Mouse (Mus musculus): ENCODE results near the gene Capn2. TPM values are rescaled to one million over a fixed set of nuclear protein-coding genes. Genes with fewer than 3 reads are reported as not detected.

The Capn2 gene
- total RNA-seq, 2 experiments from 2014 or later, result 79.2 to 87.6 TPM

DNA sequence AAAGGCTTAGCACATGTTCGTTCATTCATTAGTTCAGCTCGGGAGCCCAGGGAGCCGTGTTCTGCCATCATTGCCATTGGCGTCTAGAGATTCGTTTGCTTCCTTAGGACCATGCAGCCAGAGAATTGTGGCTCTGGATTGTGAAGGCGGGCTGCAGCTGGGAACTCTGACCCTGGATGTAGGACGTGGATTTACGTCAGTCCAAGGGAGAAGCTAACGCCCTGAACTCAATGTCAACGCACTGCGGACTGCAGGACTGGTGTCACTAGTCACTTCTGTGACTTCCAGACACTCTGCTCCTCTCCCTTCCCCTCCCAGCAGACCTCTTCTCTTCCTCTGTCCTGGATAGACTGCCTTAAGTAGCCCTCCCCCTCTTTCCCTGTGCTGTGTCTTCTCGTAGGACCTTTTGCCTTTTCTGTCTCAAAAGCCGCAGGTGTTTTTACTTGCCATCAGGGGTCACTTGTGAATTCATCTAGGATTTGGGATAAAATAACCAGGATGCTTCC is 9.9 kb upstream of the Capn2 start:
- DNase-seq, result no peak

DNA sequence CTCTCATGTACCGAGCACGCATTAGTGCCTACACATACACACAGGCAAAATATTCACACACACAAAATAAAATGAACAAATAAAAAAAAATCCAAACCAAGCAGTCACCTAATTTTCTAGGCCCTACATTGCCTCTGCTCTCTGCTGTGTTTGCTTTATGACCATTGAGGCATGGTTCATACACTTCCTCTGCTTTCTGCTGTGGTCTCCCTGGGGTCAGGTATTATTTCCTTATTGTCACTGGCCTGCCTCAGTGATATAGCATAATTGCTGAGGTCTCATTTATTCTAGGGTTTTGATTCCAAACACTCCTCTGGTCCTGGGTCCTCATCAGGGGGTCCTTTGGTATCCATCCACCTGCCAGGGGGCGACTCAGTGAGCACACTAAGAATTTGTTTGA is 8.2 kb upstream of the Capn2 start:
- no peak for DNase-seq

DNA sequence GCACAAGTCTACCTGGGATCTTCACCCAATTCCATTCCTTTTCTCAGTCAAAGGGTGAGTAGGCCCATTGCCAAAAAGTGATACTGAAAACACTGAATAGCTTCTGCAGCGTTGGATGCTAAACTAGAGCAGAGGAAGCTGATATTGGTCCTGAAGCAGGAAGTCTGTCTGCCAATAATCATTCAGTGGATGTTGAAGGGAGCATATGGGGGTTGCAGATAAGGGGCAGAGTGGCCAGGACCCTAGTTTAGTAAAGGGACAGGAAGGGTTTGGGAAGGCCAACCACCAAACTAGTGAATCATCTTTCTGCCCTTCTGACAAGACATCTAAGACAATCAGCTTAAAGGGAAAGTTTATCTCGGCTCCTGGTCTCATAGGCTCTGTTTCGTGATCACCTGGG is 6.3 kb upstream of the Capn2 start:
- no peak for DNase-seq

DNA sequence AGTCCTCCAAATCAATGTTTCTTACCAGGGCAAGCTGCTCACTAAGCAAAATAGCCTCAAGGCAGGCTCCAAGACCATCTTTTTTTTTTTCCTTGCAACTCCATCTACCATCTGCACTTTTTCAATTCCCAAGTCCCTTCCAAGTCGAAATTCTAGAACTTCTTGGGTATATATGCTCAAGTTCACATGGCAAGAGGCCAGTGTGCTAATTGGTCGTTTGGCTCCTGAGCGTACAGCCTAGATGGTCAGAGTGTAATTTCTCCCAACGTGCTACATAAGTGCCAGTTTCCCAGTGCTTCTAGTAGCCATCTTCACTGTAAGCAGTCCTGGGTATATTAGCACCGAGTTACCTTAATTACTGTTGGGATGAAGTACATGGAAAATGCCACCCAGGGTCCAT is 5.6 kb upstream of the Capn2 start:
- no peak for DNase-seq

DNA sequence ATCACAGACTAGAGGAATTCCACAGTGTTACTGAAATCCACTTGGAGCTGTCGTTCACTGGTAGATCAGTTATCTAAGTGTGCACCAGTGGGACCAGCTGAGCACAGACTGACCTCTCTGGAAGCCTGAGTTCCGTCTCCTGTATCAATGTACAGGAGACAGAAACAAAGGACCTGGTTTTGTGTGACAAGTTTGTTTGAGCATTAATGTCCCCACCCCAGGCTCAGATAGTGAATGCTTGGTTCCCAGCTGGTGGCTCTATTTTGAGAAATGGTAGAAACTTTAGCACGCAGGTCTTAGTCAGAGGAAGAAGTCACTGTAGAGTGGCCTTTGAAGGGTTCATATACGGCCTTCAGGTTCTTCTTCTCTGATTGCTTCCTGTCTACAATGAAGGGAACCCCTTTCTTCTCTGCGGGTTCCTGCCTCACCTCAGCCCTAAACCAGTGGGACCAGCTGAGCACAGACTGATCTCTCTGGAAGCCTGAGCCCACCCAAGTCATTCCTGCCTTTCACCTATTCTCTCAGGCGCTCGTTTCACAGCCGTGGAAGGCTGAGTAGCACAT is 3.6 kb upstream of the Capn2 start:
- DNase-seq, result no peak

DNA sequence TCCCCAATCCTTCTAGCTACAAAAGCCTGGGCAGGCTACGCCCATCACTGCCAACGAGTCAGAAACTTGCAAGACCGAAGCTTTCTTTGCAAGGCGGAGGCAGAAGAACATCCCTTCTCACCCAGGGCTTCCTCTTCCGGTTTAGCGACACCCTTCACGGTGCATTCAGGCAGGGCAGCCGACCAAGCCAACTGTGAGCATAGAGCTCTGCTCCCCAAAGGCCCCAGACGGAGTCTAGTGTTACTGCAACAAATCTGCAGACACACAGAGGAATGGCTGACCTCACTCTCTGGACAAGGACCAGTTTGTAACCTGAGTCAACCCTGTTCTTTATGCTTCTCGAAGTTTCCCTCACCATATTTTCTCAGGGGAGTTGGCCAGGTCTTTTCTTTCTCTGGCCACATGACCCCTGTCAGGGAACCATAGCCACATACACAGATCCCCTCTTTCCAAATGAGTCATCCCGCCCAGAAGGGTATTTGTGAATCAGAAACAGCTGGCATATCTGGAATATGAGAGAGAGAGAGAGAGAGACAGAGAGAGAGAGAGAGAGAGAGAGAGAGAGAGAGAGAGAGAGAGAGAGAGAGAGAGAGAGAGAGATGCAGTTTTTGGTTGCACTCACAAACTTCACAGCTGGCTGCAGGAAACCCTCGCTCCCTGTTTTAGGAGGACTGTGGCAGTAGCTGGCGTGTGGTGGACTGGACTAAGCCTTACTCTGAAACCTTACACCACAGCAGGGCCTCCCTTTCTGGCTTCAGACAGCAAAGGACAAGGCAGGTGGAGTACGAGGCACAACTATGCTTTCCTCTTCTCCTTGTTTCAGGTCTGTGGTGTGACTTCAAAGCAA is 2.9 kb upstream of the Capn2 start:
- DNase-seq, result peak; percentile 79

DNA sequence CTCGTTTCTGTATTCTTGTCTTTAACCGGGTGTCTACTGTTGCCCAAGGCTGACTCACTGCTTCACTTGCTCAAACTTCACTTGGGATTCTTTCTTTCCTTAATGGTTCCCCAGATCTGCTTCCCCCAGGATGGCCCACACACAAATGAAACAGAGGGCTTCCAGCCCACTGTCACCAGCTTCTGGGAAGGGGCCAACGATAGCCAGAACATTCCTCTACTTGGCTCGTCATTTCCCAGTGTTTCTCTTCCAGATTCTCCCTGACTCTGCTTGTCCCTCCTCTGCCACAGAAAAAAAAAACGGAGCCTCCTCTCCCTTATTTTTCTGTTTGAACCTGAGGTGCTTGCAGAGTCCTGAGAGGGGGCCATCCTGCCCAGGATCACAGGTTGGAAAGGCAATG is 1.9 kb upstream of the Capn2 start:
- peak; percentile 27 for DNase-seq

DNA sequence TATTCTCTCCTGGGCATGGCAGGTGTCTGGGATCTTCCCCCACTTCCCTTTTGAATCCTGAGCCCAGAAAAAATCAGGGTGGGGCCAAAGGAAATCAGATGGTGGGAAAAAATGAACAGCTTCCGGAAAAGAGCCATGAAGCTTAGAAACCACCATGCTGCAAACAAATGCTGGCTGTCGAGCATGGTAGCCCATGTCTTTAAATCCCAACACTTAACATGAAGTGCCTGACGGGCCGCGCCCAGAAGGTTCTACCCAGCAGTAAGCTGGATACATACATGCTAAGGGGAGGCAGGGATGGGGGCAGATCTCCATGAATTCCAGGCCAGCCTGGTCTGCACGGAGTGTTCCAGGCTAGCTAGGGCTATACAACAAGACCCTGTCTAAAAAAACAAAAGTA is 1.4 kb upstream of the Capn2 start:
- no peak for DNase-seq

DNA sequence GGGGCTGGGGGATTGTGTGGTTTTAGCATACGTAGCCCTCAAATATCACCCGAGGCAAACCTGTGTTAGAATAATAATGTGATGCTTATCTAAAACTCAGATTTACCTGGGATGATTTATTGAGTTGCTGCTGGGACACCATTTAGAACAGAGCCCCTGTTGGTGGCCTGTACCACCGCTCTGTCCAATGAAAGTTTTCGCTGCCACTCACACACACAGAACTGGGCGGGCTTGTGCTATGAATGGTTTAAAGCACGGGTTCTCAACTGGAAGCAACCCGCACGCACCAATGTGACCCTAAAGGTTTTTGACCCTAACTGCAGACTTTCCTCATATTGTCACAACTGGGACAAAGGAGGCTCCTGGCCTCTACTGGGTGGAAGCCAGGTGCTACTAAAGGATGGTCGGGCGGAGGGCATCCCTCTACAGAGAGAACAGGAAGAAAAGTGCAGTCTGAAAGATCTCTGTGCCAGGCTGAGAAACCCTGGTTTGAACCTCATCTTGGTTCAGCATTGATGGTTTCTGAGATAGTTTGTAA is 804 bp upstream of the Capn2 start:
- no peak for DNase-seq

DNA sequence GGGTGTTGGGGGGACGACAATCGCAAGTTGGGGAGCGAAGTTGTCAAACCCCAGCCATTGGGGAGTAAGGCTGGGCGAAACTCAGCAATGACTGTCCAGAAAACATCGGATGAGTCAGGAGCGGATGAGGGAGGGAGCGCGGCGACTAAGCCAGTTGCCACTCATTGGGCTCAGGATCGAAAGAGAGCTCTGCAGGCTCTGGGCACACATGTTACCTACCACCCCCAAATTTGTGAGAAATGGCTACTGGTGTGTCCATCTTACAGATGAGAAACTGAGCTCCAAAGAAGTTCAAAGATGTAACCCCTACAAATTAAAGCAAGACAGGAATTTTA is 236 bp upstream of the Capn2 start:
- no peak for DNase-seq

DNA sequence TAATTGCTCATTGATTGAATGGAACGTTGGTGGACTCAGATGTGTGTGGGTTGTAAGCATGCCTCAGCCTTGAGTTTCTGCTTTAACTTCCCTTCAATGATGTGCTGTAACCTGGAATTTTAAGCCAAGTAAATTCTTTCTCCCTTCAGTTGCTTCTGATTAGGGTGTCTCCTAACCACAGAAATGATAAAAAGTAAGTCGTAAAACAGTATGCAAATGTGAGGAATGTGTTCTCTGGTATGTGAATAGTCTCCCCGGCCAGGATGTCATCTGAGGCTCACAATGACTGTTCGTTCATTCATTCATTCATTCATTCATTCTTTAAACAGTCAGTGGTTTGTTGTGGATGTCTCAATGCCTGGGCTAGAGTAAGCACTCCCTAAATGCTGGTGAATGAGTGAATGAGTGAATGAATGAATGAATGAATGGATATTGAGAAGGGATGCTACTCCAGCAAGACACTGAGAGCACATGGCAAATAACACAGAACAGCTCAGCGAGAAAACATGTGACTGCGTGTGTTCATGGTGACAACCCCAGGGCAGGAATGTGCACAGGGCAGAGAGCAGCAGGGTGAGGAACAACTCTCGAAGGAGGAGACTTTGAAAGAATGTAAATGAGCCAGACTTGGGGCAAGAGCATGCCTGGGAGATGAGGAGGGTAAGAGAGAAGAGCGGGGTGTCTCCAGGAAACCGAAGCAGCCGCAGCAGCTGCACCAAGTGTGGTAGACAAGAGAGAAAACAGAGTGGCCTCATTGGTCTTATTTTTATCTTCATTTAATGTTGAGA is 2.4 kb downstream of the Capn2 start:
- DNase-seq, result no peak

DNA sequence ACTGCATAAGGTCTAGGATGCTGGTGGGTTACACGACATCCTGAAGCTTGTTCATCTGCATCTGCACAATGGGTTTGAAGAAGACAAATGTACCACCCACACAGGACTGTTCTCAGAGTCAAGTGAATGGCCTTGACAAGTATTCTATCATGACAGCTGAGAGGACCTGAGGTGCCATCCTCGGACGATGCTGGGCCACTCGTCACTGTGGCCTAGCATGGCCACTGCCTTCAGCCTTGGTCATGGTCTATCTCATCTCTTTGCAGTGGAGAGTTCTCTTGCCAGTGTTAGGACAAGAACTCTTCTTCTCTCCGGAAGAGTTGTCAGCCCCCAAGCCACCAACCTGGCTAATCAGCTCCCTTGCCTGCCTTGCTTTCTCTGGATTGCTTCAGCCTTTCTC is 3.7 kb downstream of the Capn2 start:
- no peak for DNase-seq

DNA sequence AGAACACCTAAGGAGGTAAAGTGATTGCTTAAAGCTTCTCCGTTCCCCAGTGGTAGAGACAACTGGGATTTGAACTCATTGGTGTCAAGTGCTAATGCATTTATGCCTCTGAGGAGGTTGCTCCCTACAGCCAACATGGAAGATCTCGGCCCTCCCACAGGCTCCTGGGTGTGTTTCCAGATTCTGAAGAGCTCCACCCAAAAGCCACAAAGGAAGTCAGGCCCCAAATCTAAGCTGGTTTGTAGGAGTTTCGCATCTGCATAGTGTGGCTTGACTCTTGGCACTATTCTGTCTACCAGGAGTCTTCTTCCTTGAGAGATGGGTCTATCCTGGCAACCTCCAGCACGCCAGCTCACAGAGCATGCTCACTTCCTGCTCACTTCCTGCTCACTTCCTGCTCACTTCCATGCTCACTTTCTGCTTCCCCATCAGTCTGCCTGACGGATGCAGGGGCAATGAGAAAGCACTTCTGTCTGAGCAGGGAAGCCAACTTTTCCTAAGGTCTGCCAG is 4.5 kb downstream of the Capn2 start:
- no peak for DNase-seq

DNA sequence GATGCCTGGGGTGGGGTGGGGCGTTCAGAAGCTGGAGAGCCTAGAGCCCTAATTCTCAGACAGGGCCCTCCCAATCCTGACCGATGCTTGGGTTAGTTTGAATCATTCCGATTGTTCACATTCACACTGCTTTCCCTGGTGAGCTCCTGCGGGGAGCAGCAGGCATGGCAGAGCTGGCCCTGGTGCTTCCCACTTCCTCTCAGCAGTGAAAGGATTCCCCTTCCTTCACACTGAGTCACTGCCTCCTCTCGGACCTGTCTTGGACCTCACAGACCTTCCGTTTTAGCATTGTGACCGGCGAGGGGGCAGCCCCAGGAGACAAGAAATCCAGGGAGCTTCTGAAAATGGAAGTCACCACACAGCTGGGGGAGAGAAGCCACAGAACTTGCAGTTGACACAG is 5.6 kb downstream of the Capn2 start:
- DNase-seq, result no peak

DNA sequence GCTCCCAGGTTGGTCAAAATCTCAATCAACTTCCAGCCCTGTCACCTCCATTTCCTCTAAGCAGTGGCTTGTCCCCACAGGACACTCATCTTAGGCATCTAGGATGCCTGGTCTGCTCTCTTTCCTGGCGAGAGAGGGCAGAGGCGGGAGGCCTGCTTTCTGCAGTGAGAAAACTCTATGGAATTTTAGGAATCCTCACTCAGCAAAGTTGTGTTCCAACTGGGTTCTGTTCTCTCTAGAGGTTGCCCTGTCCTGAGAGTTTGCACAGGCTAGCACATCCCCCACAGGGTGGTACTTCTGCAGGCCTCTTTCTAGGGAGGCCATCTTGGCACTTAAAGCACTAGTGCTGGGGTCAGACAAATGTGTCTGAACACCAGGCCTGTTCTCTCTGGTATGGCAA is 6.3 kb downstream of the Capn2 start:
- no peak for DNase-seq

DNA sequence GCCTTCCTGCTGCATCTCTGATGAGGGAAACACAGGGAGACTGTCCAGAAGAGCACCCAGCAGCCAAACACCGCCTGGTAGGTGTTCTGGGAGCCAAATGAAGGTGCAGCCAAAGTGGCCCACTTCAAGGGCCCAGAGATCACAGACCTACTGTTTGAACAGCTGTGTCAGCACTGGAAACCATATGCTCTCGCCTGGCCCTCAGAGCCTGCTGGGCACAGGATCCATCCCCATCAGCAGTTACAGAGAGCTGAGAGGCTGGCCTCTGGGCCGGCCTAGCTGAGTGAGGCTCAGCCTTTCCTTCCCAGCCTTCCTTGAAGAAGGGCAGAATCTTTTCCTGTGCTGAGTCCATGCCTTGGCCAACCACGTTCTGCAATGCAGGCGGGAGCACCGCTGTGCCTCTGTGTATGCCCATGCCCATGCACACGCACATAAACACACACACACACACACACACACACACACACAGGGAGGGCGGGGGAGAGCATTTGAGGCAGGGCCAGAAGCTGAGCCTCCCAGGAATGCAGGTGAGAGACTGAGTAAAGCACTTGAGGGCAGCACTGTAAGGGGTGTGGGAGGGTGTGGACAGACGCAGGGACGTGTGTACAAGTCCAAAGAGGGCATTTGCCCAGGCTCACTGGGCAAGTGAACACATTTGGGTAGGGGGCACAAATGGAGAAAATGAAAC is 8.2 kb downstream of the Capn2 start:
- no peak for DNase-seq

DNA sequence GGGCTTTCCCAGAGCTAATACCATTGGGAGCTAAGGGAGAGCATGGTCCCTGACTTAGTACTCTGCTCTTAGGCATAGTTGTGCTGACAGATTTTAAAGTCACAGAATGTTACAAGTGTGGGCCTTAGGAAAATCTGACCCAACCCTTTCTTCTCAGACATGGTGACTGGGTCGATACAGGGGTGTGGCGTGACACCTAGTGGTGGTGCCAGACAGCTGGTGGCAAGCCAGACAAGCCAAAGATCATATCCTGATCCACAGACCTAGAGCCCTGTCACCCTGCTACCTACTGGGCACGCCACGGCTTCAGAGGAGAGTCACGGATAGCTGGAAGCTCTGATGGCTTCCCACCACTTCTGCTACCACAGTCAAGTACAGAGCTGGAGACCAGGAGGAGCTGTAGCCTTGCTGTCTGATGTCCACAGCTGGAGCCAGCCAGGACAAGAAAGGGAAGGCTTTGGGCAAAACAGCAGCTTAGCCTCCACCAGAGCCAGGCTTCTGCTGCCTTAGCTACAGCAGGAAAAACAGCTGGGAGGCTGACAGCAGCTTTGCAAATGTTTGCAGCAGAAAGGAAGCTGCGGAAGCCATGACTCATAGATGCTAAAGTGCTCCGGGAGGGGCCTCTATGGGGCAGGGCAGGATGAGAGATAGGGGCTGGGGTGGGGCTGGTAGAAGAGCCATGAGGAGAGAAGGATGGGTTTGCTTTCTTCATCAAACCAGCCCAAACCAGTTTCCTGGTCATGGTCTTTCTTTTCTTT is 11.0 kb downstream of the Capn2 start:
- DNase-seq, result peak; percentile 44

DNA sequence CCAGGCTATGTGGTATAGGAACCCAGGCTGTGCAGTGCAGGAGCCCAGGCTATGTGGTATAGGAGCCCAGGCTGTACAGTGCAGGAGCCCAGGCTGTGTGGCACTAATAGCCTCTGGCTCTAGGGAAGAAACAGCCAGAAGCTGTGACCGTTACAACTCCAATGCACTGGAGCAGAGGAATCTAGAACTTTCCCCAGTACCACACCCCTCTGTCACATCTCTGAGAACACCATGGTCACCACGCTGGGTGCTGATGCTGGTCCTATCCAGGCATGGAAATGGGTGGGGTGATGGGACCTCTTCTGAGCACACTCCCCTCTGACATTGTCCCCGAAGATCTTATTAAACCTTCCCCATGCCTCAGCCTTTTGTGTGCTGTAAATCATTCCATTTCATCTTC is 12.1 kb downstream of the Capn2 start:
- DNase-seq, result no peak

DNA sequence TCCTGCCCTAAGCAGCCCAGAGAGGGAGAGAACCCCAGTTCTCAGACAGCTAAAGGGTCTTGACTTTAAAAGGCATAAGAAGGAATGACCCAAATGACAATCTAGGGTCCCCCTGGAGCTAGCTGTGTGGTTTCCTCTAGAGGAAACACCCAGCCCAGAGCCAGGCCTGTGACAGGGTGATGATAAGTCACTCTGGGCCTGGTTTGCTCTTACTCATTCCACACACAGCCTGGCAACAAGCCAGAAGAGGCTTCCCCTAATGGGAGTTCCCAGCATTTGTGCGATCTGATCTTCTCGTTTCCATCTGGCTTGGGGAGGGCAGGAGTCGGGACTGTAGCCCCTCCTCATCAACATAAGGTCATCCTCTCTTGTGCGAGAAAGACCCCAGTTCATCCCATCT is 13.2 kb downstream of the Capn2 start:
- DNase-seq, result peak; percentile 70

DNA sequence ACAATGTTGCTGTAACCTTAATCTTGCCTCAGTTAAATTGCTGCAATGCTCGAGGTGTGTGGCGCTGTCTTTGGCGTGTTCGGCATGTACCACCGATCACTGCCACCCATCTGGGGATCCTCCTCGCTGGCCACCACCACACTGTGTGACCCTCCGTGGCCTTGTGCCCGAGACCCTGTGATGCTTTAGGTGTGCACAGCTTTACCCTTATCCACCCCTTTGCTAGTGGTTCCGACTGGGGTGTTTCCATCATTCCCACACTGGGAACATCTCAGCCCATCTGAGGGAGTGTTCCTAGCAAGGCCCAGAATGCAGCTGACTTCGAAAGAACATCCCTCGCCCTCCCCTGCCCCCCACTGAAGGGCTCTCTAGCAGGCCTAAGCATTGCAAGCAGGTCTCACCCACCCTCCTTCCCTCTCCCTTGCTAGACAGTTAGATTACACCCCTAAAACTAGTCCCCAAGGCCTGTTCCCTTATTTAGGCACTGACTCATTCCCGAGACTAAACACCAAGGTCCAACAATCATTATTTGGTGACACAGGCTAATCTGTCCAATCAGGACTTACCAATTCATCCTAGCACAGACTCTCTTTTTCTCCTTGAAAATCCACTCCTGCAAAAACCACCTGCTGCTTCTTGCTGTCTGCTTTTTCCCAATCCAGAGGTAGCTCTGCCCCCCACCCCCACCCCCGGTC is 14.1 kb downstream of the Capn2 start:
- DNase-seq, result no peak
